Mouse (Mus musculus) limb, embryonic 12.5 days (tissue): ENCODE results near the gene Batf2. TPM values are rescaled to one million over a fixed set of nuclear protein-coding genes. Genes with fewer than 3 reads are reported as not detected.
A peak's percentile ranks its signal among the peaks of the same experiment; 100 is the strongest.
"Not testable (repeated sequence)": the region's sequence is repeated elsewhere in the genome, so short reads cannot be mapped to it uniquely, and the experiment has no call there.

Experiments
- ATAC-seq: fragments of 200-750 bp; cut with Nextera tagmentation; 2 replicates; pipeline ENCODE4 v1.8.0; 2017; ENCODE audit warnings: low read depth, moderate TSS enrichment; ENCODE audit not compliant: insufficient number of reproducible peaks, insufficient read depth, low FRiP score, low TSS enrichment
- H3K27ac ChIP-seq: fragments of 300-500 bp; sonication (generic); 2 replicates; pipeline ENCODE4 v1.5.1; 2016; ENCODE audit warnings: mild to moderate bottlenecking, moderate library complexity
- H3K27me3 ChIP-seq: fragments of 300-500 bp; sonication (generic); 2 replicates; pipeline ENCODE4 v1.6.1; 2016; ENCODE audit warnings: mild to moderate bottlenecking, moderate library complexity
- H3K36me3 ChIP-seq: fragments of 300-500 bp; sonication (generic); 2 replicates; pipeline ENCODE4 v1.6.1; 2016; ENCODE audit warnings: mild to moderate bottlenecking, moderate library complexity
- H3K4me1 ChIP-seq: fragments of 300-500 bp; sonication (generic); replicated peaks from 2 replicates; pipeline ENCODE4 v1.6.1; 2016
- H3K4me2 ChIP-seq: fragments of 300-500 bp; sonication (generic); 2 replicates; pipeline ENCODE4 v1.6.1; 2016; ENCODE audit warnings: mild to moderate bottlenecking, moderate library complexity
- H3K4me3 ChIP-seq: fragments of 300-500 bp; sonication (generic); replicated peaks from 2 replicates; pipeline ENCODE4 v1.5.1; 2016; ENCODE audit warnings: mild to moderate bottlenecking
- H3K9ac ChIP-seq: fragments of 300-500 bp; sonication (generic); replicated peaks from 2 replicates; pipeline ENCODE4 v1.6.1; 2016; ENCODE audit warnings: mild to moderate bottlenecking, moderate library complexity
- H3K9me3 ChIP-seq: fragments of 300-500 bp; sonication (generic); 2 replicates; pipeline ENCODE4 v1.6.1; 2016; ENCODE audit warnings: mild to moderate bottlenecking, moderate library complexity
- WGBS: fragments of 180-500 bp; shearing (Covaris S2); methylation state at CpG from one replicate; pipeline ENCODE4 v1.1.7; 2016; 5-methylcytosine and 5-hydroxymethylcytosine counted together
- polyA plus RNA-seq: library from polyadenylated mRNA; unstranded; fragments of >200 nt; fragmentation: Nextera tagmentation; extraction: Ambion mirVana; gene quantifications from 2 replicates; pipeline ENCODE4 v1.2.1, GENCODE M21; 2016

The Batf2 gene
- polyA plus RNA-seq, 1 experiment from 2014 or later = not detected

DNA sequence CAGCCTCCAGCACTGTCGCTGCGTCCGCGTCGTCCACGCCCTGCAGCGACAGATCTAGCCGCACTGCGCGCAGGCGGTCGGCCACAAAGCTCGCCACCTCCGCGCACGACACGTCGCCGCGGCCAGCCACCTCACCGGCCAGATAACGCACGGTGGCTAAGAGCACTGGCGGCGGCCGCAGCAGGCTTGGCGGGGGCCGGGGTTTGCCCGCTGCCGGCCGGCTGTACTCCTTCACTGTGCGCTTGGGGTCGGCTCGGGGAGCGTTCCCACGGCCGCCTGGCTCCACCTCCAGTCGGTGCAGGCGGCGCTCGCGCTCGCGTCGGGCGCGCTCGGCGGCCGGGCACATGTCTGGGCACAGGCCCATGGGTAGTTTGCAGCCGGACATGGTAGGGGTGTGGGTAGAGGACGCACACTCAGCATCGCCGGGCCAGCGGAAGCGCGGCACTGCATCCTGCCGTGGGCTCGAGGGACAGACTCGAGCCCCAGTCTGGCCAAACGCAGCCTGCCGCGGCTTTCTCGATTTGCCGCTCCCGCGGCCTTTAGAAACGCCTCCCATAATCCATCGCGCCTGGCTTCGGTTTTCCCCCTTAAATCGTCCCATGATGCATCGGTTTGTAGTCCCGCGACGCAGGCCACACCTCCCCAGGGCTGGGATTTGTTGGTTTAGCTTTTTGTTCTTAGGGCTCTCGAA is 22.7 kb upstream of the Batf2 start, which contains the start of gene Sac3d1:
Gene Sac3d1 (minus strand): TSS at position 665 of the 691 bp plus-strand sequence.
- Histone ChIP-seq H3K27ac (peak within 1 kb of the TSS; percentile 97), H3K9me3 (no peaks in the 10 kb centered on the region), H3K4me1 (peaks cover 29% of the 10 kb centered on the region), H3K9ac (peak within 1 kb of the TSS; percentile 88), H3K4me3 (peak within 1 kb of the TSS; percentile 91), H3K36me3 (peaks cover 51% of the 10 kb centered on the region), H3K27me3 (no peaks in the 10 kb centered on the region), H3K4me2 (peak within 1 kb of the TSS; percentile 88)
- WGBS = under 1% methylated on average over 77 of the region's 77 CpGs
- peak; percentile 72 for ATAC-seq

DNA sequence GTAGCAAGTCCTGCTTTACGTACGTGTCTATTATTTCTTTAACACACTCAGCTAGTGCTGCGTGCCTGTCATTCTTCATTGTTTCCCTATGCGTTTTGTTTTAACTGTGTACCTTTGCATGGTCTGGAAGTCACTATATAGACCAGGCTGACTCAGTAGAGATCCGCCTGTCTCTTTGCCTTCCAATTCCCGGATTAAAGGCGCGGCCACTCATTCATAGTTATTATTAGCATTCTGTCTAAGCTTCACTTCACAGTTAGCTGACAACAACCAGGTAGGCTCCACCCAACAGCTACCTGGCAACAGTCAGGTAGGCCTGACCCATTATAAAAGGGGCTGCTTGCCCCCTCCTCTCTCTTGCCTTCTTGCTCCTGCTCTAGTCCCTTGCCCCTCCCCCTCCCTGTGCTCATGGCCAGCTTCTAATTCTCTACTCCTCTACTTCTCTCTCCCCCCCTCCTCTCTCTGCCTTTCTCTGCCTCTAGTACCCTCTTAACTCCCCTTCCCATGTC is 22.1 kb upstream of the Batf2 start:
- H3K9ac ChIP-seq = peak overlapping the region; percentile 88
- 4% methylated on average over 8 of the region's 8 CpGs for WGBS
- H3K36me3 ChIP-seq = peaks cover 49% of the 10 kb centered on the region
- ATAC-seq = peak; percentile 12; the same call in 1 of the 2 replicates
- peak overlapping the region; percentile 97 for H3K27ac ChIP-seq
- no peaks in the 10 kb centered on the region for H3K9me3 ChIP-seq
- no peaks in the 10 kb centered on the region for H3K27me3 ChIP-seq
- peak overlapping the region; percentile 91 for H3K4me3 ChIP-seq
- H3K4me2 ChIP-seq = peak overlapping the region; percentile 88
- peaks cover 29% of the 10 kb centered on the region for H3K4me1 ChIP-seq

DNA sequence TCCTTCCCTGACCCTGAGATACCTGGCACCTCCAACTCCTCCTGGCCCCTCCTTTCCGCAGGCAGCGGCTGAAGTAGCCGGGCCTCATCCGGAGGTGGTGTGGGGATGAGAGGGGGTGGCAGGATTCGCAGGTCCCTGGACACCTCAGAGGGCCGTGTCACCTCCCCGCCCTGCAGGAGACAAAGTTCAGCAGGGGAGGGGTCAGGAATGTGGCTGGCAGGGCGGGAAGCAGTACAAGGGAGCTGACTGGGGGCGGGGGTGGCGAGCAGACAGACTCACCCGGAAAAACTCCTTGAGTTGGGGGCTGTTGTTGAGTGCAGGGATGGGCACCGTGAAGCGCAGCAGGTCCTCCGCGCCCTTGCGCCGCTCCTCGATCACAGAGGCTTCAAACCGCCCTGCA is 19.0 kb upstream of the Batf2 start:
- H3K9ac ChIP-seq = peak overlapping the region; percentile 42; the same call in 1 of the 2 replicates
- H3K4me1 ChIP-seq = peaks cover 25% of the 10 kb centered on the region
- H3K27me3 ChIP-seq = no peaks in the 10 kb centered on the region
- no peak overlapping the region for H3K27ac ChIP-seq
- 21% methylated on average over 19 of the region's 19 CpGs for WGBS
- no peak for ATAC-seq
- no peak overlapping the region for H3K4me2 ChIP-seq
- no peak overlapping the region for H3K4me3 ChIP-seq
- H3K36me3 ChIP-seq = peaks cover 21% of the 10 kb centered on the region; the same call in 1 of the 2 replicates
- no peaks in the 10 kb centered on the region for H3K9me3 ChIP-seq

DNA sequence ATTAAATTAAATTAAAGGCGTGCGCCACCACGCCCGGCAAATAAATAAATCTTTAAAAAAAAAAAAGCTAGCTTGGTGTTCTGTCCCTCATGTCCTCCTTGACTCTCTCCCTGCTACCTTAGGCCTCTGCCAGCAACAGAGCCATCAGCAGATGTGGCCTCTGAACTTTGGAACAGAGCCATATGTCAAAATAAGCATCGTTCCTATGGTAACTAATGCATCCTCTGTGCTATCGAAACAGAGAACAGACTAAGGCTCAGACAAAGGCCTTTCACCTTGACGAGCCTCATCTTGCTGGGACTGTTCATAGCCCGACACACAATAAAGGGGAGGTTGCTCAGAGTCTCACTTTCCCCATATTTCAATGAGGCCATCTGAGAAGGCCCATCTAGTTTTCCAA is 17.5 kb upstream of the Batf2 start:
- H3K27ac ChIP-seq = no peak overlapping the region
- 65% methylated on average over 8 of the region's 8 CpGs for WGBS

DNA sequence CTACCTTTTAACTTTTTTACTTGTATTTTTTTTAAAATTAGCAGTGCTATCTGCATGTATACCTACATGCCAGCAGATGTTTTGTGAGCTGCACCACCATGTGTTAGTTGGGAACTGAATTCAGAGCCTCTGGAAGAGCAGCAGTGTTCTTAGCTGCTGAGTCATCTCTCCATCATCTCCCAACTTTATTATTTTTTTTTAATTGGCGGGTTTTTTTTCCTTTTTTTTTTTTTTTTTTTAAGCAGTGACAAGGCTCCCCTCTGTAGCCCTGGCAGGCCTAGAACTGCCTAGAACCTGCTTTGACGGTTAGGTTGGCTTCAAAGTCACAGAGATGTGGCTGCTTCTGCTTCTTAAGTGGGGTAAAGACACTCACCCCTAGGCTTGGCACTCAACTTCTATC is 15.9 kb upstream of the Batf2 start:
- WGBS = 83% methylated on average over 2 of the region's 2 CpGs
- H3K27me3 ChIP-seq = no peaks in the 10 kb centered on the region
- no peak for ATAC-seq
- no peak overlapping the region for H3K4me3 ChIP-seq
- no peak overlapping the region for H3K4me2 ChIP-seq
- H3K36me3 ChIP-seq = peaks cover 21% of the 10 kb centered on the region; the same call in 1 of the 2 replicates
- H3K9me3 ChIP-seq = no peaks in the 10 kb centered on the region
- H3K9ac ChIP-seq = no peak overlapping the region
- H3K4me1 ChIP-seq = peaks cover 10% of the 10 kb centered on the region; the same call in 1 of the 2 replicates
- no peak overlapping the region for H3K27ac ChIP-seq

More for the DNA sequence above, 17.5 kb upstream of the Batf2 start:
- Histone ChIP-seq H3K36me3 (peaks cover 21% of the 10 kb centered on the region; the same call in 1 of the 2 replicates), H3K27me3 (no peaks in the 10 kb centered on the region), H3K4me2 (no peak overlapping the region), H3K9me3 (no peaks in the 10 kb centered on the region), H3K9ac (no peak overlapping the region), H3K4me3 (no peak overlapping the region), H3K4me1 (peaks cover 18% of the 10 kb centered on the region)
- no peak for ATAC-seq

DNA sequence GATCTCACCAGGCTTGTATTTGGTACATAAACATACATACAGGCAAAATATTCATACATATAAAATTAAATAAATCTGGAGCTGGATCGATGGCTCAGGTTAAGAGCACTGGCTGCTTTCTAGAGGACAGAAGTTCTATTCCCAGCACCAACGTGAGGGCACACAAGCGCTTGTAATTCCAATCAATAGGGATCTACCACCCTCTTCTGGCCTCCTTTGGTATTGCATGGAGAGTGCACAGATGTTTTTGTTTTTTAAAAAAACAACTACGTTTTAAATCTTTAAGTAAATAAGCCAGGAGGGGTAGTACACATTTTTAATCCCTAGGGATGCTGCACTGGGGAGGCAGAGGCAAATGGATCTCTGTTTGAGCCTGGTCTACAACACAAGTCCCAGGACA is 14.5 kb upstream of the Batf2 start:
- 22% methylated on average over 4 of the region's 4 CpGs for WGBS
- no peak overlapping the region for H3K4me2 ChIP-seq
- H3K4me1 ChIP-seq = peaks cover 10% of the 10 kb centered on the region; the same call in 1 of the 2 replicates
- H3K27me3 ChIP-seq = no peaks in the 10 kb centered on the region
- no peaks in the 10 kb centered on the region for H3K9me3 ChIP-seq
- no peak for ATAC-seq
- no peak overlapping the region for H3K27ac ChIP-seq
- H3K36me3 ChIP-seq = peaks cover 10% of the 10 kb centered on the region; the same call in 1 of the 2 replicates
- no peak overlapping the region for H3K9ac ChIP-seq
- no peak overlapping the region for H3K4me3 ChIP-seq

GRCm38 (mm10) chr19:6126789-6127580 is 13.8 kb upstream of the Batf2 start:
- peaks cover 5% of the 10 kb centered on the region; the same call in 1 of the 2 replicates for H3K36me3 ChIP-seq
- peak overlapping the region; percentile 60 for H3K4me2 ChIP-seq

DNA sequence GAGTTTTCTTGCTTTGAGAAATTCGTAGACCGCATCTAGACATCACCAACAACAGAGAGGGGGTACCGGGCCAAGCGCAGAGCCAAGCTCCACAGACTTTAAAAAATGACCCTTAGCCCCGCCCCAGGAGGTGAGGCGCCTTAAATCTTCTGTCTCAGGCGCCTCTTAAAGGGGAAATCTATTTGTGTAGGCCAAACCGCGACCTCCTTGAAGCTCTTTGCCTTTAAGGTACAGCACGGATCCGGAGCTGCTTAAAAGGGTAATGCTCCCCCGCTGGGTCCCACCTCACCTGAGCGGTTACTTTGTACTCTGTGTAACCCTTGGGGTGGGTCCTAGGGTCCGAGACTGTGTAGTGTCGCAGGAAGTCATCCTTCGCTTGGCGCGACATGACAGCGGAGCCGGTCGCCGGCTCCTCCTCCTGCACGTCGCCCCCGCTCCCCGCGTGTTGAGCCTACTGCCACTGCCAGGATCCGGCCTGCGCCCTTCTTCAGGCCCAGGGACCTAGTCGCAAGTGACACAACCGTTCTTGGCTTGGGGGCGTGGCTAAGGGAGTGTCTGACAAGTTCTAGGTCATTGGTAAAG is 12.9 kb upstream of the Batf2 start, which contains the start of gene Snx15:
Gene Snx15 (minus strand): TSS at position 545 of the 582 bp plus-strand sequence.
- ATAC-seq = peak; percentile 94
- H3K4me3 ChIP-seq = peak within 1 kb of the TSS; percentile 55
- under 1% methylated on average over 32 of the region's 32 CpGs for WGBS
- peak within 1 kb of the TSS; percentile 74 for H3K9ac ChIP-seq
- no peaks in the 10 kb centered on the region for H3K27me3 ChIP-seq
- H3K4me2 ChIP-seq = peak within 1 kb of the TSS; percentile 60
- H3K36me3 ChIP-seq = peaks cover 5% of the 10 kb centered on the region; the same call in 1 of the 2 replicates
- 0 out of 2 replicates have a peak, but pooled peaks cover 2% of the 10 kb centered on the region for H3K4me1 ChIP-seq
- no peaks in the 10 kb centered on the region for H3K9me3 ChIP-seq
- H3K27ac ChIP-seq = peak within 1 kb of the TSS; percentile 89

More at GRCm38 (mm10) chr19:6126789-6127580, 13.8 kb upstream of the Batf2 start:
- H3K9ac ChIP-seq = no peak overlapping the region; the same call in 1 of the 2 replicates
- peak overlapping the region; percentile 55 for H3K4me3 ChIP-seq
- H3K9me3 ChIP-seq = no peaks in the 10 kb centered on the region
- H3K27ac ChIP-seq = peak overlapping the region; percentile 89
- H3K4me1 ChIP-seq = peaks cover 5% of the 10 kb centered on the region; the same call in 1 of the 2 replicates
- WGBS = 73% methylated on average over 10 of the region's 10 CpGs
- H3K27me3 ChIP-seq = no peaks in the 10 kb centered on the region
- no peak for ATAC-seq

GRCm38 (mm10) chr19:6130414-6131128 is 10.2 kb upstream of the Batf2 start:
- not testable (repeated sequence) for H3K27ac ChIP-seq, H3K4me3 ChIP-seq, H3K9ac ChIP-seq, ATAC-seq, H3K27me3 ChIP-seq, H3K4me1 ChIP-seq, H3K4me2 ChIP-seq, H3K9me3 ChIP-seq
- 81% methylated on average over 7 of the region's 7 CpGs for WGBS
- H3K36me3 ChIP-seq = peaks cover 18% of the 10 kb centered on the region

DNA sequence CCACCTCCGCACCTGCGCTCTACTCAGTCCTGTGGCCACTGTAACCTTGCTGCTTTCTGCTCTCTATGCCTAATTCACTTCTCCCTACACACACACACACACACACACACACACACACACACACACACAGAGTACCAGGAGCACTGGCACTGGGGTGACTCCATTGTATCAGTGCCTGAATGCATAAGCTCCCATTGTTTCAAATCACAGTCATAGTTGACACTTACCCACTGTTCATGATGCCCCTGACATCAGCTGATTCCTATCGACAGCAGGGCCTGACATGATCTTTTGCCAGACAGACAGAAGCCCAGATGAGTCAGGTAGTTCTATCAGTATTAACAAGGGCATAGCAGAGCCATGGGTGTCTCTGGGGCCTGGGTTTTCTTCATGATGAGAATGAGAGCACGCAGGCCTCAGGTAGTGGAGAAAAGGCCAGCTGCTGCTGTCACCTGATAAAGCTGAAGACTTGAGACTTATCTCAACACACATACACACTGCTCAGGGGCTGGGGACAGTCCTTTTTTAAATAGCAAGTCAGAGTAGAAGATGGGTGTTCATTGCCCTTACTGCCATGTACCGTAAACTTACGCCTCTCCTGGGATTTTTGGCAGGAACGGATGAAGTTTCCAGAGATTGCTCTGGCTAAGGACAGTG is 8.5 kb upstream of the Batf2 start:
- Histone ChIP-seq H3K27me3 (no peaks in the 10 kb centered on the region), H3K36me3 (peaks cover 34% of the 10 kb centered on the region), H3K4me3 (no peak overlapping the region), H3K9me3 (no peaks in the 10 kb centered on the region), H3K27ac (peak overlapping the region; percentile 0; the same call in 1 of the 2 replicates), H3K9ac (no peak overlapping the region), H3K4me1 (0 out of 2 replicates have a peak, but pooled peaks cover 2% of the 10 kb centered on the region), H3K4me2 (no peak overlapping the region)
- ATAC-seq = no peak
- WGBS = 79% methylated on average over 7 of the region's 7 CpGs
